Mouse (Mus musculus): ENCODE measurements around the gene Ttc19. TPM values are rescaled to one million over a fixed set of nuclear protein-coding genes. Genes with fewer than 3 reads are reported as not detected.

Ttc19 gene
- total RNA-seq, 4 experiments from 2014 or later: 82.4 to 93.4 (median 88.3) TPM

Other genes with a start within 250 kb of the Ttc19 start
- 1 to 10 TPM; 6.2 to 8.1 (median 7.1) TPM for gene Adora2b, start 32.5 kb upstream of the Ttc19 start, total RNA-seq (2022)
- 10 to 100 TPM; 17.2 to 22.7 (median 18.7) TPM for gene Zswim7, start 98 bp upstream of the Ttc19 start, total RNA-seq (2022)
- 1 to 10 TPM; 4.7 to 6.6 (median 5.9) TPM for gene Pigl, start 177.0 kb downstream of the Ttc19 start, total RNA-seq (2022)
- 100 to 1,000 TPM; 238 to 310 (median 267) TPM for gene Ncor1, start 177.1 kb downstream of the Ttc19 start, total RNA-seq (2022)

All from left cerebral cortex, adult 8-10 months (tissue).